Mouse (Mus musculus): ENCODE measurements around the gene Tsnaxip1.

DNA sequence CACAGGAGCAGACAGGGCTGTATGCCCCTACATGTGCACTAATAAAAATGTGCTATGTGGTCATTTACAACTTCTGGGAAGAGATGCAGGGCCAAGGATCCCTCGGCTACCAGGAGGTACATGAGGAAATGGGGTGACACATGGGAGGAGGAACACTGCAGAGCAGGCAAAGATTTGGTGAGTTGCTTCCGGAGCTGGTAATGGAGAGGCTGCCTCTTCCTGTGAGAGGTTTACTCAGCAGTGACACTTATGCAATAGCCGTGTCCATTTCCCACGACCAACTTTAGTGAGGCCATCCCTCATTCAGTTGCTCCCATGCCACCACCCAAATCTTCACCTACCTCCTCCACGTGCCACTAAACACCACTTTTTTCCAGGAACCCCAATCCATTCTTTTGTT lies 47.2 kb upstream of the Tsnaxip1 start:
- TF ChIP-seq POLR2A (IDR thresholded peaks at IDR 0.05; ENCODE audit: low read depth, low read length): no peak
- no peak for TF ChIP-seq CTCF (IDR thresholded peaks at IDR 0.05; ENCODE audit: extremely low read depth, insufficient read depth, insufficient read length, insufficient replicate concordance)
